Mouse (Mus musculus) adrenal gland (tissue): ENCODE measurements around the gene Pecr.
"Not testable (repeated sequence)": the region's sequence is repeated elsewhere in the genome, so short reads cannot be mapped to it uniquely, and the experiment has no call there.

Source experiments
- intact Hi-C: fragments of 180-260 bp; cut with DNase I; formaldehyde crosslinking; loops from one replicate; pipeline ENCODE4 v1.15.1; 2025

Gene Pecr

DNA sequence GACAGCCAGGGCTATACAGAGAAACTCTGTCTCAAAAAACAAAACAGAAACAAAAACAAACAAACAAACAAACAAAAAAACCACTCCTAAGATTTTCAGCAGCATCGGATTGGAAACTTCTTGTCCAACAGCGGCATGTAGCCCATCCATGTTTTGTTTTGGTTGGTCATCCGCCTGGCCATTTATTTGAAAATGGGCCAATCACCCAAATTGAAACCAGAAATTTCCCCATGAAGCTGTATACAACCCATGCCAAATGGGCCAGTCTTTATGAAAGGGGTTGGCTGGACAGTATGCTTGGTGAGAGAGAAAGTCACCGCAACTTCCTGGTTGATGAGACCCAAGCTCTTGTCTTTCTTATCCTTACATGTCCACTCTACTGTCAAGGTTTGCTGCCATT, 6.8 kb upstream of the Pecr start:
- intact Hi-C loops = no loop called here

DNA sequence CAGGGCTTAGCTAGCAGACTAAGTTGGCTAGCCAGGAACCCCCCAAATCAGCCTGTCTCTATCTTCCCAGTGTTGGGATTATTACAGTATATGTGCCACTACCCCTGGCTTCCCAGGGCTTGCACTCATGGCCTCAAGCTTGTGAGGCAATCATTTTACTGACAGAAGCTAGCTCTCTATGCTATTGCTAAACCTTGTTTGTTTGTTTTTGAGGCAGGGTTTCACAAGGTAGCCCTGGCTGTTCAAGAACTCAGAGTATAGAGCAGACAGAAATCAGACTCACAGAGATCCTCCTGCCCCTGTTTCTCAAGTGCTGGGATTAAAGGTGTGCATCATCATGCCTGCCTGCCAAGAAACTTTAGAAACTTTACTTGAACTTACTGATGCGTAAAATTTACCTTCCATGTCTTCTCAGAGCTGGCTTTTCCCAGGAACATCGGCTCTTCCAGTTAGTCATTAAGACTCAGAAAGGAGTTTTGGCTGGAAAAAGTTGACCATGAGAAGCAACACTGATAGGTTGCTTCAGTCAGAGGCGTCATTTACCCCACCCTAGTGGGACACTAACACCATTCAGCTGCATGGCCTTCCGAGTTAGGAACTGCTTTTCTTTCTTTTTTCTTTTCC, 4.5 kb upstream of the Pecr start:
- intact Hi-C loops = no loop called here

DNA sequence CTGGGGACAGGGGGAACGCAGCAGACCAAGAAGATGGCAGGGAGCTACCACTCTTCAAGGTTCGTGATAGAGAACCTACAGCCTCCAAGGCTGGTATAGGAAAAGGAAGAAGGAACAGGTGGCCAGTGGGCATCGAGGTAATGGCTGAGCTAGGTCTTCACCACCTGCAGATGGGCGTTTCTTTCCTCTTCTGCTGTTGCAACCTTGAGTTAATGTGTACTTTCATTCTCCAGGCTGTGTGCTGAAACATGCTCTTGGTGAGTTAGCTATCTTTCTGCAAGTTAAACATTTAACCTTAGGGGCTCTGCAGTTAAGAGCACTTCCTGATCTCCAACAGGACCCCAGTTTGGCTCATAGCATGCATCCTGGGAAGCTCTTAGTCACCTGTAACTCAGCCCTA, 3.8 kb upstream of the Pecr start:
- intact Hi-C loops = no loop called here

DNA sequence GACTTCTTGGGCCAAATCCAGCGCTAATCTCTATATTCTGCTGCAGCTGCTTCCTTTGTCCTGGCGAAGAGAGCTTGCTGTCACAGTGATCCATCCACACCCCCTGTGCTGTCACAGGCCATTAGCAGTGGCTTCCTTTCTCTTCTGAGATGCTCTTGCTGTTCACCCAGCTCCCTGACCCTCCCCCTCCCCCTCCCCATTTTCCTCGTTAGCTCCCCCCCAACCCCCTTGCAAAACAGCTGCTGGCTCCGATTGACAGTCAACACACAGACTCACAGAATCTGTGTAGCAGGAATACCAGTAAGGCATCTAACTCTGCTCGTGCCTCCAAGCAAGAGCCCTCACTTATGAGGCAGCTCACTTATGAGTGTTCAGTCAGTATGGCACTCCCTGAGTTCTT, 2.8 kb upstream of the Pecr start:
- intact Hi-C loops = no loop called here

DNA sequence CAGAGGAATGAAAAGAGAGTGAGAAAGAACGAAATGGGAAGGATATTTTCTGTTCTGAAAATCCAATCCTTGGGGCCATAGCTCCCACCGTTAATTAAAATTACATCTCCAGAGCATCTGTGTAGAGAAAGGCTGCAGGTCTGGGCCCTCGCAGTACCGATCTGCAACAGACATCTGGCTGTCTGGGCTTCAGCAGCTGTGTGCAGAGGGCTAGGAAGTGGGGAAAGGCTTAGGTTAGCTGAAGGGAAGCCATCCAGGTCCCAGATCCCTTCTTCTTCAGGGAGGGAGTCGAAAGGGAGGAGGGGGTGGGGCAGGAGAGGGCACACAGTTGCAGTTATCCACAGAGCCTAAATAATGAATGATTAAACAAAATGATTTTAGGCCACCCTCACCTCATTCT, 425 bp upstream of the Pecr start:
- intact Hi-C loops = no loop called here

DNA sequence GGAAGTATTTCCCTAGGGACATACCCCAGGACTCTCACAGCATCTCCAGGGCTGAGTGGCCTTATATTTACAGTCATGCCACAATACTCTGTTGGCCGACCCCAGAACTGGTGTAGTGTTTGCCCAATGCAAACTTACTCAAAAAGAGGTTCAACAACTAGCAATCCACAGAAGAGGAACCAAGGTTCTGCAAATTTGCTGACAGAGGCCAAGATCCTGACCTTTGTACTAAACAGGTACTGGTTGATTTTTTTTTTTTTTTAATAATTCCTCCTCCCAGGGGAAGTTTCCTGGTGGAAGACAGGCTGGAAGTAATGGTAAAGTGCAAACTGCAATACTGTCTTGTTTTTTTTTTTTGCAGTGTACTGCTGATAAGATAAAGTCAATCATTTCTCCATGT, 1.5 kb downstream of the Pecr start:
- intact Hi-C loops = no loop called here

DNA sequence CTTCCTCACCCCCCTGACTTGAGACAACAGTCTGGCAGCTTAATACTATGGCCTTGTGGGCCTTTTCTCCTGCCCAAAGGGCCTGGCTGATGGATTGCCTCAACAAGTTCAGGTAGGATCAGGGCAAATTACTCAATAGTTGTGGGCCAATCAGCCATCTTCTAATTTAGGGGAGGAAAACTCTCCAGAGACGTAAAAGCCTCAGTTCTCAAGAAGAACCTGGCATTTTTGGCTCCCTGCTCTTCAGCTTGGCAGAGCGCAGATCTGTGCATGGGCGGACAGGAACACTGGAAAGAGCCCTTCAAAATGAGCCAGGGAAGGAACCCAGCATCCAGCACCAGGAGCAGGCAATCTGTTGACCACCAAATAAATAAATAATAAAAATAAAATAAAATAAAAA, 6.0 kb downstream of the Pecr start:
- intact Hi-C loops = no loop called here

DNA sequence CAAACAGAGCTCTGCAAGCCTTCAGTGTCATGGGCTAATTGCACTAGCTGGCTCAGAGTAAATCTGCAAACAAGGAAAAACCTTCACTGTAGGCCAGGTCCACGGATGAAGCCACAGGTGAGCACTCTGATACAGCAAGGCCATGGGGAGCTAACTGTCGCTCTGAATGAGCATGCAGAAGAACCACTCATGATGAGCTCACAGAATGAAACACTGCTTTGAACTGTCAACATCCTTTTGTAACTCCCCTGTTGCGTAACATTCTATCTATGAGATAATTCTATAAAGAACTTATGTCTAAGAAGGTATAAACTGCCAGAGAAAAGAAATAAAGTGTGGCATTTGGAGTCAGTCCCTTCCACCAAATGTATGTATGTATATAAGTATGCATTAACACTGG, 21.0 kb downstream of the Pecr start:
- intact Hi-C loops = no loop called here

DNA sequence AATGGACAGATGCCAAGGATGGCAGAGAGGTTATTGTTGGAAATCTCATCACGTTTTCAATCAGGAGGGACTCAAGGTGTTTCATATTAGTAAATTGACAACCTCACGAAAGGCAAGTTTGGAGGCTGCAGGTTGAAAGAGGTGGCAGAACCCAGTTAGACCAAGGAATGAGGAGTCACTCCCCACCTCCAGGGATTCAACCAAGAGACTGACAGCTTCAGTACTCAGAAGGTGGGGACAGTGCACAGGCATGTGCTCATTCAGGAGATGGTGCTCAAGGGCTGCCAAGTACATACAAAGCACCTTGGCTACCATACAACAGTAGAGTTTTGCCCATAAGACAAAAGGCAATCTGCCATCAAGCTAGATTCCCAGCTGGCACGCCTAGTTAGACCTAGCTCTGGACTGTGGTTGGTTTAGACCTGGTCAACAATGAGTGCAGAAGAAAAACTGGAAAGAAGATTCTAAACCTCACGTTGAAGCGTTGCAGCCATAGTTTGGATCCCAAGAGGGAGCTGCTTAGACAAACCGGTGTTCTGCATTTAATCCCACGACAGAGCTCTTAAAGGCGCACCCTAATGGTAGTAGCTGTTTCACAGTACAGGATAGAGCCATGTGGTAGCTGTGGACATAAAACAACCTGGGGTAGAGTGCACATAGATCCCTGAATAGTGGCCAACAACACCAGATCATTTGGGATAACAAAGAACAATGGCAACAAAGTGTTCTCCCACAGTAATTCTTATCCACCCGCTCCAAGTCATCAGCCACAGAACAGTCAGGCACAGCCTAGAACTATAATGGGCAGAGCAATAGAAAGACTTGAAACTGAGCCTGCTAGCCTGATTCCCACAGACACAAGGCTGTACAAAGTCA, 27.5 kb downstream of the Pecr start:
- intact Hi-C loops = no loop called here

DNA sequence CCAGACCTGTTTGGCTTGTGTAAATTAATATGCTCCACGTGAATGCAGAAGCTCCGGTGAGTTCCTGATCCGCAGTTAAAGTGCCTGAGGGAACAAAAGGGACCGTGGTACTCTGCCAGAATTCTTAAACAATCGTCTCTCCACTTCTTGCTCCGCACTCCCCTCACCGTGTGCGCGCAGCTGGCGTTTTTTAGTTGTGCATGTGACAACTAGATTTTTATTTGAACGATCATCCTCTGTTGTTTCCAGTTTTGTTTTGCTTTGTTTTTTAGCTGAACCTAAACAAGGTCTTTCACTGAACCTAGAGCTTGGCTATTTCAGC, 28.3 kb downstream of the Pecr start:
- intact Hi-C loops = no loop called here

DNA sequence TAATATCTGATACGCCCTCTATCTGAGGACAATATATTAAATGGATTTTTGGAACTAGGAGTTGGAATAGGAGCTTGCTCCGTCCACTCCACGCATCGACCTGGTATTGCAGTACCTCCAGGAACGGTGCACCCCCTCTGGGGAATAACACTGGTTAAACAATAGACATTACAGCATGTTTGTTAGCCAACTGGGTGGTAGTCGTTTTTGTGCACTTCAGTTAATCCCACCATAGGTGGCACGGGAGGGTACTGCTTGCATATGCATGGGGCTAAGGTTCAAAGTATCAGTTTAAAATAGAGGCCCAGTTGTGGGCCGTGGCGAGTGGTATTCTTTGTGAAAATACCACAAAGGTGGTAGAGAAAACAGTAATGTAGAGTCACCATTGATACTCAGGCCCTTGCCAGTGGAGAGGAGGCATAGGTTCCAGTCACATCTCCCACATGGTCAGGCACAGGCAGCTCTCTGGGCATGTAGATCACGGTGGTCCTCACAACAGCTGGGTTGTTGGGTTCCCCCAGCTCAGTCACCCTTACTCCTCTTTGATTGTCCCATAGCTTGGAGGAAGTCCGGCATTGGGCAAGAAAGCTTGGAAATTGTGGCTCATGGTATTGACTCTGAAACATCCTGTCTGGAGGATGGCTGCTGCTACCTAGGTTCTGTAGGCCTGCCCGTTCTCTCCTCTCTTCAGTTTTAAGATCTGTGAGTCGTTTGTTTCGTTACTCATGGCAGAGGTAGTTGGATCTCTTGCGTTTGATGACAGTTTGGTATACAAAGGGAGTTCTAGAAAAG, 28.9 kb downstream of the Pecr start:
- intact Hi-C loops = no loop called here

DNA sequence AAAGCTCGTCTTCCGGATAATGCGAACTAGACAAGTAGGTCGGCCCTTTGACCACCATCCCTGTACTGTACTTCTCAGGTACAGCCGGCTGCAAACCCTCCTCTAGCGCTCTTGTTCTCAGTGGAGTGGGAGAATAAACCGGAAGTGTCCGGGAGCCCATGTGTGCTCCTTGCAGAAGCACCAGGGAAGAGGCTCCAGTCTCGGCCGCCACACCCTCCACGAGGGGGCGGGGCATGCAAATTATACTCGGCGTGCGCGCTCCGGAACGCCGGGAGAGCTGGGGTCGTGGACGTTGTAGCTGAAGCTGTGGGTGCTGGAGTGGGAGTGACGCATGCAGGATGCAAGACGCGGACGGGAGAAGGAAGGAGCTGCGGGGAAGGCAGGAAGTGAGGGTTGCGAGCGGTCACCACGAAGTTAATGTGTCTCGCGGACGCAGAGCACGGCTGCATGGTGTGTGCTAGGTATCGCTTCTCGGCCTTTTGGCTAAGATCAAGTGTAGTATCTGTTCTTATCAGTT, 29.5 kb downstream of the Pecr start:
- intact Hi-C loops = no loop called here

DNA sequence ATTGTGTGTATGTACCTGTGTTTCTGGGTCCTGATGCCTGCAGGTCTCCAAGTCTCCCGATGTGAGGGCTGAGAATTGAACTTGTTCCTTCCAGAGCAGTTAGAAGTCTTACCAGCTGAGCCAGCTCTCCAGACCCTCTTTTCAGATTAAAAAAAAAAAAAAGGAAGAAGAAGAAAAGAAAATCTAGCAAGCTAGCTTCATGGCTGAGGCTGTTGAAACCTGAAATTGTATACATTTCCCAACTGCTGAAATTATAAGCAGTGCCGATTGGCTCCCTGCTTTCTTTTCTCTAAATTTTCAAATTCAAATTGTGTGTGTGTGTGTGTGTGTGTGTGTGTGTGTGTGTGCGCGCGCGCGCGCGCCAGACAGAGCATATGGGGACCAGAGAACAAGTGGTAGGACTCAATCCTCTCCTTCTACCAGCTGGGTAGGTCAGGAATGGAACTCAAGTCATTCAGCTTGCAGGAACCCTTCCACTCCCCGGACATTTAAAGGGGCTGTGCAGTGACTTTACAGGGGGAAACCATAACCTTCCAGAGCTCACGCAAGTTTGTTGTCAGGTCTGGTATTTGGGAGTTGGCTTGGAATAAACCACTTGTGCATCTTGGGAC, 30.1 kb downstream of the Pecr start:
- intact Hi-C loops = no loop called here

DNA sequence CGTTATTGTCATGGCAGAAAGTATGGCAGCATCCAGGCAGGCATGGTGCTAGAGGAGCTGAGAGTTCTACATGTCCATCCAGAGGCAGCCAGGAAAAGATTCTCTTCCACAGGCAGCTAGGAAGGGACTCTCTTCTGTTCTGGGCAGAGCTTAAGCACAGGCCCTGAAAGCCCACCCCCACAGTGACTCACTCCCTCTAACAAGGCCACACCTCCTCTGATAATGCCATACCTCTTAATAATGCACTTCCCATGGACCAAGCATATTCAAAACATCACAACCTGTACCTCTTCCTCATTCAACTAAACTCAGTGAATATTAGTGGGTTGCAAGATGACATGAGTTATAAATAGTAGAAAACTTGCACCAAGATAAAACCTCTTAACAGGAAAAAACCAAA, 32.3 kb downstream of the Pecr start:
- intact Hi-C loops = no loop called here

DNA sequence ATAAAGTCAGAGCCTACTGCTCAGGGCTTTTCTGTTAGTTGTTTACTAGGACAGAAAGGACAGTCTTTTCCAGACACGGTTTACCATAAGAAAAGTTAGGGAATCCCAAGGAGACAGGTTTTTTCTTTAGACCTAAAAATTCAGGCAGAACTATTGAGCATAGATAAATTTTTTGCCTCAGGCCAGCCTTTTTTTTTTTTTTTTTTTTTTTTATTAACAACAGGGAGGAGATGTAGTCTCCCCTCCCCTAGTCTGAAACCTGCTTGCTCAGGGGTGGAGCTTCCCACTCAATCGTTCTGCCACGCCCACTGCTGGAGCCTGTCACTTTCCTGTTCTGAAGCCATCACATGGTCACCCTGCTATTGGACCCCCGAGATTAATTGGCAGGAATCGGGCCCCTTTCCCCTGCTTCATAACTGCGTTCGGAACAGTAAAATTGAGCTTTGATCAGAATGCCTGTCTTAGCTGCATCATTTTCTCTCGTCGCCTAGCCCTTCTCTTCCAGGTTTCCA, 35.8 kb downstream of the Pecr start:
- intact Hi-C loops = not testable (repeated sequence)

DNA sequence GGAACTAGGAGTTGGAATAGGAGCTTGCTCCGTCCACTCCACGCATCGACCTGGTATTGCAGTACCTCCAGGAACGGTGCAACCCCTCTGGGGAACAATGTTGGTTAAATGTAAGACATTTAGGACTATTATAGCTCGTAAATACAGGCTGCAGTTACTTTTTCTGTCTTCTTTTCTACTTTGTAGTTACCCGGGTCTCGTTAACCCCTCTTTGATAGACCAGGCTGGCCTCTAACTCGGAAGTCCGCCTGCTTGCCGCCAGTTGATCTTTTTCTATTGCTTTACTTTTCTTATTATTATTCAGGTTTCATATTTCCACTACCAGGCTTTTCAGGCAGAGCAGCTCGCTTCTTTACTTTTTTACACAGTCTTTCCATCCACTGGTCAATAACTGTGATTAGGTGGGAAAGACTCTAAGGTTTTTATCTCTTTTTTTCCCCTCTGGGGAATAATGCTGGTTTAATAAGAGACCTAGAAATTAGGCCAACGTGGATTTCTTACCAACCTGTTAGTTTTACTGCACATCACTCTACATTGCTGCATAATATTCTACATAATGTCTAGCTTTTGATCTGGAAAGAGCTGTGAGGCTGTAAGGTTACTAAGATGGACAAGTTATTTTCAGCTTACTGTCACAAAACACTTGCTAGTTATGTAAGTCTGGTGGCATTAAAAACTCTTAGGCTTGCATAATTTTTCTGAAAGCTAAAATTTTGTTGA, 39.6 kb downstream of the Pecr start:
- intact Hi-C loops = no loop called here

DNA sequence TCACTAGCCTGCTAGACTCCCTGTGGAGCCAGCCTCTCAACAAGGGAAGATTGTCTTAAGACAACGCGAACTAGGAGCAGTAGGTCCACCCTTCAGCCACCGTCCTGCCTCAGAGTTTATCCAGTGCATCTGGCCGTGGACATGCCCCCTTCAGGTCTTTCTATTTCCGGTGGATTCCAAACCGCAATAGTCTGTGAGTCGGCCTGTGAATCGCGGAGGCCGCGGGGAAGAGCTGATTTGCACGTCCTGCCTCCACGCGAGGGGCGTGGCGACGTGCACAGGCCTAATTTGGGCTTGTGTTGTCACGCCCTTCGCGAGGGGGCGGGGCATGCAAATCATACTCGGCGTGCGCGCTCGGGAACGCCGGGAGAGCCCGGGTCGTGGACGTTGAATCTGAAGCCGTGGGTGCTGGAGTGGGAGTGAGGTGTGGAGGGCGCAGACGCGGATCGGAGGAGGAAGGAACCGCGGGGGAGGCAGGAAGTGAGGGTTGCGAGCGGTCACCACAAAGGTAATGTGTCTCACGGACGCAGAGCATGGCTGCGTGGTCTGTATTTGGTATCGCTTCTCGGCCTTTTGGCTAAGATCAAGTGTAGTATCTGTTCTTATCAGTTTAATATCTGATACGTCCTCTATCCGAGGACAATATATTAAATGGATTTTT, 40.3 kb downstream of the Pecr start:
- intact Hi-C loops = no loop called here

DNA sequence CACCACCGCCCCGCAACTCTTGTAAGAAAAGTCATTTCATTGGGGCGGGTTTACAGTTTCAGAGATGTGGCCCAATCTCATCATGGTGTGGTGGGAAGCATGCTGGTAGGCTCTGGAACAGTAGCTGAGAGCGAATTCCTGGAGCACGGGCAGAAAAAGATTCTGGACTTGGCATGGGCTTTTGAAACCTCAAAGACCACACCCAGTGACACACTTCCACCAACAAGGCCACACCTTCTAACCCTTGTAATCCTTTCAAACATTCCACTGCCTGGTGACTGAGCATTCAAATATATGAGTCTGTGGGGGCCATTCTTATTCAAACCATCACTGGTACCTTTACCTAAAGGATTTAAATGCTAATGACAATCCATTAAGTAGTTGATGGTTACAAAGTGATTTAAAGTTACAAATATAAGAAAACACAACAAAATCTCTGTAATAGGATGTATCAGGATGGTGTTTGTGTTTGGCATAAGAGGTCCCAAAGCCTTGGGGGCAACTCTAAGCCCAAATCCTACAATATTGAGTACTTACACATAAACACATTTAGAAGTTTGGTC, 41.5 kb downstream of the Pecr start:
- intact Hi-C loops = no loop called here

DNA sequence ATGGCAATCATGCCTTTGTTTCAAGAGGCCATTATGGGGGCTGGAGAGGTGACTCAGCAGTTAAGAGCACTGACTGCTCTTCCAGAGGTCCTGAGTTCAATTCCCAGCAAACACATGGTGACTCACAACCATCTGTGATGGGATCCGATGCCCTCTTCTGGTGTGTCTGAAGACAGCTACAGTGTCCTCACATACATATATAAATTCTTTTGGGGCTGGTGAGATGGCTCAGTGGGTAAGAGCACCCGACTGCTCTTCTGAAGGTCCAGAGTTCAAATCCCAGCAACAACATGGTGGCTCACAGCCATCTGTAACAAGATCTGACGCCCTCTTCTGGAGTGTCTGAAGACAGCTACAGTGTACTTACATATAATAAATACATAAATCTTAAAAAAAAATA, 45.0 kb downstream of the Pecr start:
- intact Hi-C loops = not testable (repeated sequence)

DNA sequence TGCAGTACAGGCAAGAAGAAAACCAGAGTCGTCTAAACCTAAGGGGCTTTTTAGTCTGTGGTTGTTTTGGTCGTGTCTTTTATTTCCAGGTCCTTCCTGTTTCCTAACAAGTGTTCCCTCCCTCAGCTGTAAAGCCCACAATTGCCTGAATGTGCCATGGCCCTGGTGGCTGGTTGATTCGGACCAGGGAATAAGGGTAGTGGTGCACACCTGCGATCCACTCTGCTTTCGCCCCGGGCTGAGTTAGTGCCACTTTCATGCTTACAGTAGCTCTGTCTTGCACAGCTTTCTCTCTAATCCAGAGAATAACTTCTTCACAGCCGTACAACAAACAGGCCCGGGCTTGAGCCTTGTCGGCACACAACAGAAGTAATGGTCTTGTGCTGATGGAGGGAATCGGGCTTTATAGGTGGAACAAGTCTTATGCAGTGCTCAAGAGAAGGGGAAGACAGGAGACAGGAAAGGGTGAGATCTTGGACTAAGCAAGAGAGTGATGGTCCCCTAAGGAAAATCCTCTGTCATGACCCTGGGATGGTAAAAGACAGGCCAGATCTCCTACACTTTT, 46.0 kb downstream of the Pecr start:
- intact Hi-C loops = no loop called here
